Mouse (Mus musculus) liver, adult 2 months (tissue): Measurements from ENCODE around the gene Prkcb.

Experiments
- CTCF ChIP-seq: fragments of 200-500 bp; IDR thresholded peaks from 2 replicates; pipeline ENCODE4 v1.5.1; 2011; ENCODE audit warnings: low read depth, low read length, control low read depth
- POLR2A ChIP-seq: fragments of 200-500 bp; IDR thresholded peaks from 2 replicates; pipeline ENCODE4 v1.6.1; 2011; ENCODE audit warnings: low read length, control low read depth; ENCODE audit not compliant: insufficient read depth; ENCODE audit errors: extremely low read depth

- TF ChIP-seq CTCF (no peak), POLR2A (no peak)
Measured at GRCm38 (mm10) chr7:122287217-122287616, 1.3 kb upstream of the Prkcb start.
